In the genomic region with DNA sequence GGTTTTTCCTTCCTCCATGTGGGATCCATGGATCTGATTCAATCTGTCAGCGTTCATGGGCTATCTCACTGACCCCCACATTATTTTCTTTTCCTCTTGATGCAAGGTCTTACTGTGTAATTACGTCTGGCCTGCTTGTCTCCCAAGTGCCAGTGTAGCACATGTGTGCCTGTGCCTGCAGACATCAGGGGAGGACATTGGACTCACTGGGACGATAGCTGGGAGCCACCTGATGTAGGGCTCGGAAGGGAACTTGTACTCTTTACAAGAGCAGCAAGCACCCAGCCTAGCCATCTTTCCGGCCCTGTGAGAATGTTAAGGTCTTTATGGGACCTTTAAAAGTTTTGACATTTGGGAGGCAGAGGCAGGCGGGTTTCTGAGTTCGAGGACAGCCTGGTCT, we compare ENCODE assay signal across 22 mouse cellular contexts. TPM values are rescaled to one million over a fixed set of nuclear protein-coding genes. Genes with fewer than 3 reads are reported as not detected.
DNase-seq lines count a peak whose midpoint lies in the region; ATAC-seq lines count a peak whose summit lies in the region.
"Had no signal": no experiment of that assay in that cellular context is flagged by ENCODE, and none has a peak within 500 bp of the region (broad histone marks: within the 10 kb centered on the region; RNA-seq: fewer than 3 reads in every experiment).

No protein-coding gene starts in this region.

- WGBS in intestine, embryonic 16.5 days = 89% methylated on average over 7 of the region's 7 CpGs
- WGBS in intestine, embryonic 15.5 days = 95% methylated on average over 7 of the region's 7 CpGs
- WGBS in midbrain, embryonic 11.5 days = 98% methylated on average over 7 of the region's 7 CpGs
- 94% methylated on average over 7 of the region's 7 CpGs for WGBS in midbrain, embryonic 10.5 days

- H3K4me2 ChIP-seq in intestine, embryonic 16.5 days (ENCODE audit: low read depth, low read length) = no peak overlapping the region
- H3K4me2 ChIP-seq in intestine, embryonic 15.5 days (replicated peaks) = no peak overlapping the region
- H3K4me2 ChIP-seq in midbrain, embryonic 11.5 days = no peak overlapping the region
- H3K4me2 ChIP-seq: embryonic facial prominence, embryonic 13.5 days; embryonic facial prominence, embryonic 15.5 days; forebrain, embryonic 12.5 days had no signal

- ATAC-seq in intestine, embryonic 16.5 days = peak; percentile 53; the same call in 1 of the 2 replicates
- ATAC-seq in intestine, embryonic 15.5 days = no peak
- ATAC-seq in midbrain, embryonic 11.5 days (ENCODE audit: low FRiP score) = no peak
- ATAC-seq: forebrain, embryonic 14.5 days; forebrain, embryonic 16.5 days had no signal

- H3K27ac ChIP-seq in intestine, embryonic 16.5 days (ENCODE audit: low read length) = no peak overlapping the region; the same call in 1 of the 2 replicates
- no peak overlapping the region for H3K27ac ChIP-seq in intestine, embryonic 15.5 days
- no peak overlapping the region for H3K27ac ChIP-seq in midbrain, embryonic 11.5 days (ENCODE audit: low read depth, low read length)
- H3K27ac ChIP-seq in midbrain, embryonic 10.5 days (replicated peaks) = no peak overlapping the region
- H3K27ac ChIP-seq: embryonic facial prominence, embryonic 13.5 days; embryonic facial prominence, embryonic 15.5 days; forebrain, embryonic 10.5 days; forebrain, embryonic 12.5 days had no signal

- H3K36me3 ChIP-seq in intestine, embryonic 16.5 days (ENCODE audit: control insufficient read depth, insufficient read depth, low read length) = no peaks in the 10 kb centered on the region
- 0 out of 2 replicates have a peak, but pooled peaks cover 5% of the 10 kb centered on the region for H3K36me3 ChIP-seq in intestine, embryonic 15.5 days
- 0 out of 2 replicates have a peak, but pooled peaks cover 7% of the 10 kb centered on the region for H3K36me3 ChIP-seq in midbrain, embryonic 11.5 days (ENCODE audit: control insufficient read depth, insufficient read depth, low read length)
- H3K36me3 ChIP-seq in midbrain, embryonic 10.5 days = peaks cover 42% of the 10 kb centered on the region

- peaks cover 2% of the 10 kb centered on the region; the same call in 1 of the 2 replicates for H3K4me1 ChIP-seq in intestine, embryonic 16.5 days (ENCODE audit: control insufficient read depth, insufficient read depth, low read length)
- H3K4me1 ChIP-seq in intestine, embryonic 15.5 days (replicated peaks) = no peaks in the 10 kb centered on the region
- H3K4me1 ChIP-seq in midbrain, embryonic 11.5 days (ENCODE audit: control insufficient read depth, insufficient read depth, low read length) = no peaks in the 10 kb centered on the region
- no peaks in the 10 kb centered on the region for H3K4me1 ChIP-seq in midbrain, embryonic 10.5 days
- H3K4me1 ChIP-seq: embryonic facial prominence, embryonic 13.5 days; embryonic facial prominence, embryonic 15.5 days; forebrain, embryonic 10.5 days; forebrain, embryonic 12.5 days had no signal

- DNase-seq in midbrain, embryonic 11.5 days (ENCODE audit: low spot score, missing footprints) = peak; percentile 47
- DNase-seq in midbrain, embryonic 10.5 days (ENCODE audit: low spot score) = no peak
- DNase-seq in left cerebral cortex, adult 8-10 months (ENCODE audit: low spot score in 2 of 2) = no peak
- DNase-seq: adrenal gland, adult 2 months; adrenal gland, postnatal 10 days; adrenal gland, postnatal 25 days; cerebellum, adult 11 months; cerebellum, adult 18-20 months; cerebellum, adult 8-10 months; cerebellum, adult 9-11 months; cerebellum, postnatal 14 days; cerebellum, postnatal 36 days; embryo, embryonic 11 days had no signal

- H3K9me3 ChIP-seq in intestine, embryonic 16.5 days (ENCODE audit: control insufficient read depth, low read length) = no peaks in the 10 kb centered on the region
- no peaks in the 10 kb centered on the region for H3K9me3 ChIP-seq in intestine, embryonic 15.5 days
- H3K9me3 ChIP-seq in midbrain, embryonic 11.5 days (ENCODE audit: control insufficient read depth, low read length) = no peaks in the 10 kb centered on the region
- H3K9me3 ChIP-seq in midbrain, embryonic 10.5 days (replicated peaks) = peaks cover 14% of the 10 kb centered on the region
- H3K9me3 ChIP-seq: embryonic facial prominence, embryonic 15.5 days had no signal

- H3K27me3 ChIP-seq in intestine, embryonic 16.5 days (replicated peaks; ENCODE audit: control insufficient read depth, insufficient read depth, low read length) = no peaks in the 10 kb centered on the region
- H3K27me3 ChIP-seq in intestine, embryonic 15.5 days (replicated peaks) = no peaks in the 10 kb centered on the region
- no peaks in the 10 kb centered on the region for H3K27me3 ChIP-seq in midbrain, embryonic 11.5 days (ENCODE audit: control insufficient read depth, insufficient read depth, low read length)
- no peaks in the 10 kb centered on the region for H3K27me3 ChIP-seq in midbrain, embryonic 10.5 days (ENCODE audit: low read depth, poor library complexity, severe bottlenecking)
- H3K27me3 ChIP-seq: embryonic facial prominence, embryonic 13.5 days; embryonic facial prominence, embryonic 15.5 days; forebrain, embryonic 12.5 days had no signal

- H3K4me3 ChIP-seq in intestine, embryonic 16.5 days (ENCODE audit: low read length) = no peak overlapping the region
- no peak overlapping the region for H3K4me3 ChIP-seq in intestine, embryonic 15.5 days (replicated peaks)
- no peak overlapping the region for H3K4me3 ChIP-seq in midbrain, embryonic 11.5 days (ENCODE audit: low read depth, low read length)
- H3K4me3 ChIP-seq in midbrain, embryonic 10.5 days = no peak overlapping the region
- H3K4me3 ChIP-seq: embryonic facial prominence, embryonic 13.5 days; embryonic facial prominence, embryonic 15.5 days; erythroblast, embryonic 14.5 days; forebrain, embryonic 10.5 days; forebrain, embryonic 12.5 days had no signal

- H3K9ac ChIP-seq in intestine, embryonic 16.5 days (ENCODE audit: low read depth, low read length) = no peak overlapping the region
- no peak overlapping the region for H3K9ac ChIP-seq in intestine, embryonic 15.5 days
- no peak overlapping the region for H3K9ac ChIP-seq in midbrain, embryonic 11.5 days (ENCODE audit: low read length)
- H3K9ac ChIP-seq: embryonic facial prominence, embryonic 13.5 days; embryonic facial prominence, embryonic 15.5 days; forebrain, embryonic 12.5 days had no signal

RNA-seq across cellular contexts. Expression of gene Rere, which starts 13.4 kb away (rescaled TPM):
- polyA plus RNA-seq in intestine, embryonic 16.5 days (2015; fragmentation: Nextera tagmentation; extraction: Ambion mirVana) = 20.0 and 22.2 TPM in 2 replicates
- 25.6 and 28.4 TPM in 2 replicates for polyA plus RNA-seq in intestine, embryonic 15.5 days (2015; fragmentation: Nextera tagmentation; extraction: Ambion mirVana)
- 34.2 and 36.8 TPM in 2 replicates for polyA plus RNA-seq in midbrain, embryonic 11.5 days (2014; fragmentation: Nextera tagmentation; extraction: Ambion mirVana)
- 24.5 and 30.7 TPM in 2 replicates for polyA plus RNA-seq in midbrain, embryonic 10.5 days (2016; fragmentation: Nextera tagmentation; extraction: Ambion mirVana)
- total RNA-seq in left cerebral cortex, adult 8-10 months (2022) = 100 to 1,000 TPM in 1 of 4 experiments, 10 to 100 TPM in 3; 86.6 to 105 (median 93.5) TPM

RNA-seq across cellular contexts. Expression of gene Eno1, which starts 58.3 kb away (rescaled TPM):
- 1,882 and 2,067 TPM in 2 replicates for polyA plus RNA-seq in intestine, embryonic 16.5 days (2015; fragmentation: Nextera tagmentation; extraction: Ambion mirVana)
- 1,894 and 1,951 TPM in 2 replicates for polyA plus RNA-seq in intestine, embryonic 15.5 days (2015; fragmentation: Nextera tagmentation; extraction: Ambion mirVana)
- 1,438 and 1,518 TPM in 2 replicates for polyA plus RNA-seq in midbrain, embryonic 11.5 days (2014; fragmentation: Nextera tagmentation; extraction: Ambion mirVana)
- 2,531 and 3,331 TPM in 2 replicates for polyA plus RNA-seq in midbrain, embryonic 10.5 days (2016; fragmentation: Nextera tagmentation; extraction: Ambion mirVana)
- total RNA-seq in left cerebral cortex, adult 8-10 months (2022) = 100 to 1,000 TPM; 450 to 494 (median 470) TPM
